Mouse (Mus musculus) T-helper 17 cell (primary cell): Measurements from ENCODE around the gene Polk.

ENCODE experiments used
- in situ Hi-C, 2 experiments: fragments of 300-600 bp; cut with MboI, MseI; formaldehyde crosslinking; loops; 1 replicate in 1 of 2; 2 replicates in 1 of 2; pipeline ENCODE4 v1.15.1; 2025; ENCODE audit warnings: high pct_unique_total_duplicates in 2 of 2

Gene Polk

GRCm38 (mm10) chr13:96532176-96532575 is 10.2 kb downstream of the Polk start:
- in situ Hi-C loops, result loop anchor here in 1 of 2 experiments (25.0 kb wide), 1 partner anchor 1545 kb away; the partner anchor contains the start of gene Wdr41

- in situ Hi-C loops, result loop anchor here in 1 of 2 experiments (25.0 kb wide), 1 partner anchor 1543 kb away; the partner anchor contains the start of gene Wdr41
Observed at GRCm38 (mm10) chr13:96530064-96530463, 12.3 kb downstream of the Polk start.

GRCm38 (mm10) chr13:96529542-96529941 is 12.8 kb downstream of the Polk start:
- in situ Hi-C loops, result loop anchor here in 1 of 2 experiments (25.0 kb wide), 1 partner anchor 1542 kb away; the partner anchor contains the start of gene Wdr41

- in situ Hi-C loops, result loop anchor here in 1 of 2 experiments (25.0 kb wide), 1 partner anchor 1541 kb away; the partner anchor contains the start of gene Wdr41
Observed at GRCm38 (mm10) chr13:96528776-96529175, 13.6 kb downstream of the Polk start.

- in situ Hi-C loops, result loop anchor here in 1 of 2 experiments (25.0 kb wide), 1 partner anchor 1541 kb away; the partner anchor contains the start of gene Wdr41
Observed at GRCm38 (mm10) chr13:96527856-96528255, 14.5 kb downstream of the Polk start.

- in situ Hi-C loops, result loop anchor here in 1 of 2 experiments (25.0 kb wide), 1 partner anchor 1540 kb away; the partner anchor contains the start of gene Wdr41
Observed at GRCm38 (mm10) chr13:96527022-96527421, 15.4 kb downstream of the Polk start.

- in situ Hi-C loops, result loop anchor here in 1 of 2 experiments (5.0 kb wide), 1 partner anchor 84 kb away; no protein-coding TSS in a partner anchor
Observed at GRCm38 (mm10) chr13:96521294-96521693, 21.1 kb downstream of the Polk start.

- in situ Hi-C loops, result no loop called here
Observed at GRCm38 (mm10) chr13:96517335-96517734, 25.0 kb downstream of the Polk start.

GRCm38 (mm10) chr13:96516249-96516648 is 26.1 kb downstream of the Polk start:
- in situ Hi-C loops, result no loop called here

GRCm38 (mm10) chr13:96514154-96514942 is 28.0 kb downstream of the Polk start:
- in situ Hi-C loops, result no loop called here

GRCm38 (mm10) chr13:96511893-96512292 is 30.5 kb downstream of the Polk start:
- in situ Hi-C loops, result no loop called here

GRCm38 (mm10) chr13:96511262-96511661 is 31.1 kb downstream of the Polk start:
- in situ Hi-C loops, result no loop called here

GRCm38 (mm10) chr13:96510635-96511034 is 31.7 kb downstream of the Polk start:
- in situ Hi-C loops, result no loop called here

GRCm38 (mm10) chr13:96507541-96507940 is 34.8 kb downstream of the Polk start:
- in situ Hi-C loops, result no loop called here

- in situ Hi-C loops, result no loop called here
Observed at GRCm38 (mm10) chr13:96506313-96506712, 36.1 kb downstream of the Polk start.

GRCm38 (mm10) chr13:96505661-96506060 is 36.7 kb downstream of the Polk start:
- in situ Hi-C loops, result no loop called here

GRCm38 (mm10) chr13:96499891-96500290 is 42.5 kb downstream of the Polk start:
- in situ Hi-C loops, result no loop called here

- in situ Hi-C loops, result no loop called here
Observed at GRCm38 (mm10) chr13:96496630-96497029, 45.7 kb downstream of the Polk start.

- in situ Hi-C loops, result no loop called here
Observed at GRCm38 (mm10) chr13:96490433-96490832, 51.9 kb downstream of the Polk start, which contains the start of gene Gm17622. TSS of gene Gm17622 (plus strand) at chr13:96490733.

- in situ Hi-C loops, result no loop called here
Observed at GRCm38 (mm10) chr13:96487968-96488367, 54.4 kb downstream of the Polk start.

GRCm38 (mm10) chr13:96487230-96487629 is 55.1 kb downstream of the Polk start:
- in situ Hi-C loops, result no loop called here

- in situ Hi-C loops, result no loop called here
Observed at GRCm38 (mm10) chr13:96478991-96479390, 63.4 kb downstream of the Polk start.

GRCm38 (mm10) chr13:96477226-96477625 is 65.2 kb downstream of the Polk start:
- in situ Hi-C loops, result no loop called here
